Mouse (Mus musculus) spleen, postnatal 14 days (tissue): Measurements from ENCODE around the gene Epm2a.

ENCODE experiments used
- DNase-seq, 2 experiments: peaks; one replicate each; pipeline ENCODE4 v3.0.0; 2021 to 2022; ENCODE audit warnings: low spot score in 2 of 2

Gene Epm2a

GRCm38 (mm10) chr10:11429059-11429812, 86.0 kb downstream of the Epm2a start:
- DNase-seq, result no peak

DNA sequence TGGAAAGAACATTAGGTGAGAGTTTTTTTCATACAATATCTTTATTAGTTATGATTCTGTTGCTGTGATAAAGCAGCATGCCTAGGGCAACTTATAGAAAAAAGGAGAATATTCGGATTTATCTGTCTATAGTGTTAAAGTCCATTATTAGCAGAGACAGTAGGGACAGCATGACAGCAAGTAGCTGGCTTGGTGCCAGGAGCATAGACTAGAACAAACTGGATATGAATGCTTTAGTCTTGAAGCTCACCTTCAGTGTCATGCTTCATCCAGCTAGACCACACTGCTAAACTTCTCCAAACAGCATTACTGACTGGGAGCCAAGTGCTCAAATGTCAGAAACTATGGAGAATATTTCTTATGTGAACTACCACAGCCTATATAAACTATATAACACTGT, 93.8 kb downstream of the Epm2a start:
- no peak for DNase-seq

- no peak for DNase-seq
Measured at GRCm38 (mm10) chr10:11438461-11438860, 95.3 kb downstream of the Epm2a start.

DNA sequence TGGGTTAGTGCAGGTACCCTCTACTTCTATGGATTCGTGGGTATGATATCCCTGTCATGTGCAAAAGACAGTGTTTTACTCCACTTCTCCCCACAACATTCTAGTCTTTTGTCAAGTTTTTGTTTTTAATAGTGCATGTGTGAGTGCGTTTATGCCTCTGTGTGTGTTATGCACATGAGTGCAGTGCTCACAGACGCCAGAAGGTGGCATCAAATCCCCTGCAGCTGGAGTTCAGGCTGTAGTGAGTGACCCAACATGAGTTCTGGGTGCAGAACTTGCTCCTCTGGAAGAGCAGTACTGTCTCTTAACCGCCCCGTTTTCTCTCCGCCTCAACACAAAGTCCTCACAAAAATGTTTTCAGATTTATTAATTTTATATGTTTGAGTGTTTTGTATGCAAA, 96.1 kb downstream of the Epm2a start:
- DNase-seq, result no peak

DNA sequence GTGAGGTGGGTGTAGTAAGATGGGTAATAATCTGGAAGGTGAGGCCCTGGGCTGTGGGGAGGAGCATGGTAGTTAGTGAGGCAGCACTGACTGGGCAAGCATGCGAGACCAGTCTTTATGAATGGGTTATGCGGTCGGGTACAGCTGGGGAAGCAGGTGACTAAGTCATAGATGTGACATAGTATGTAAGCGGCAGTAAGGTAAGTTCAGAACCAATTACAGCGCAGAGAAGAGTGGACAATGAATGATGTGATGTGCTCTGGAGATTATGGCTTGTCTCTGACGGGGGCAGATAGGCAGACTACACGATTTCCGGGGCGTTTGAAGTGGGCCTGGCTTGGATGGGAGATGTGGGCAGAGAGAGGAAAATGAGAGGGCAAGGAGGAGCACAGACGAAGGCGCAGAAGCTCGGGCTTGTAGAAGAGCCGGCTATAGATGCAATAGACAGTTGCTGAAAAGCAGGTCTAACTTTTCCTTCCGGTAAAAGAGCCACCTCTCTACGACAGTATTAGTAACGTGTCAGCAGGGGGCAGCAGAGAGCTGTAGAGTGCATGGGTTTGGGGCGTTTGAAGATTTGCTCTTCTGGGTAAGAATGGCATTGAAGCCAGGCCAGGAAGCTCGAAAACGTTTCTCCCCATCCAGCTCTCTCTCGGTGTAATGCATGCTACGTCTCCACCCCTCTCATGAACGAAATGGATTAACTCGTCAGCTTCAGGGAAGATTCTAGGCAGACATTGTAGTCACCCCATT, 106.5 kb downstream of the Epm2a start:
- DNase-seq, result peak; percentile 10 to 47

GRCm38 (mm10) chr10:11452537-11452936, 109.3 kb downstream of the Epm2a start:
- no peak for DNase-seq

- no peak for DNase-seq
Measured at GRCm38 (mm10) chr10:11457445-11457844, 114.2 kb downstream of the Epm2a start.

DNA sequence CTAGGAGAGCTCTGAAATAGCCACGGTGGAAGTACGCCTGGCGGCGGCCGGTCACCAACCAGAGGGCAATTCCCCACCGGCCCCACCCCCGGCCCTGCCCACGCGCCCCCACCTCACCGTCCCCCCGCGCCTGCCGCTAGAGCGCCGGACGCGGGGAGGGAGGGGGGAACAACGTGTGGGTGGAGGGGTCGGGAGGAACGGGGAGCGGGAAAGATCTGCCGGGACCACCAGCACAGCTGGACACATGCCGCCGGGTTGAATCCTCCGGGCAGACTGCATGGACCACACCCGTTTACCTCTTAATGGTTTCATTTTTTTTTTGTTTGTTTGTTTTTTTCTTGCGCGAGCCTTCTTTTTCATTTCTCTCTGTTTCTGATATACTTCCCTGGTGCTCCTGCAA, 148.8 kb downstream of the Epm2a start:
- DNase-seq, result peak; percentile 34 to 58
